Mouse (Mus musculus): ENCODE data around the gene Lsamp. TPM values are rescaled to one million over a fixed set of nuclear protein-coding genes. Genes with fewer than 3 reads are reported as not detected.

Gene Lsamp
- polyA plus RNA-seq, 1 experiment from 2014 or later = 5.4 TPM

GRCm38 (mm10) chr16:42169447-42170140, 2185.4 kb downstream of the Lsamp start:
- Histone ChIP-seq H3K4me2 (ENCODE audit: low read length) (no peak overlapping the region), H3K9me3 (ENCODE audit: control insufficient read depth, low read length) (no peaks in the 10 kb centered on the region), H3K36me3 (ENCODE audit: control insufficient read depth, insufficient read depth, low read length) (no peaks in the 10 kb centered on the region), H3K4me3 (ENCODE audit: low read depth, low read length) (no peak overlapping the region), H3K27ac (ENCODE audit: low read depth) (no peak overlapping the region), H3K27me3 (replicated peaks; ENCODE audit: control insufficient read depth, insufficient read depth, low read length) (no peaks in the 10 kb centered on the region), H3K4me1 (replicated peaks; ENCODE audit: control insufficient read depth, insufficient read depth, low read length) (no peaks in the 10 kb centered on the region), H3K9ac (ENCODE audit: low read length) (no peak overlapping the region)
- ATAC-seq (replicated peaks; ENCODE audit: low FRiP score, low TSS enrichment, low read depth) = no peak
- WGBS = 24% methylated on average over 8 of the region's 8 CpGs
- peak; percentile 86 for DNase-seq (ENCODE audit: low spot score)

DNA sequence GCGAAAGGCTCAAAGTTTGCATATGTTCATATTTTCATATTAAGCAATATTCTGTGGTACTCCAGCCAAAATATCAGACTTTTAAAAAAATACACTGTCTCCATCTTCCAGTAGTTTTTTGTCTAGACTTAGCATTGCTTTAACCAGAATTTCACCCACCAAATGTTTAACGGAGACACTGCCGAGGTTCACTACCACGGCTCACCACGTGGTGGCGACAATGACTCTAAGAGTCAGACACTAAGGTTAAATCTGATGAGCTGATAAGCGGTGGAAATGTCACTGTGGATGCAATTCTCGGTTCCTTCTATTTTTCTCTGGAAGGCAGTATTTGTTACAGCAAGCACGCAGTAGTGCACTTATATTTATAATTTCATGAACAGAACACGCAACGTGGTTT, 2188.3 kb downstream of the Lsamp start:
- H3K4me1 ChIP-seq (replicated peaks; ENCODE audit: control insufficient read depth, insufficient read depth, low read length) = no peaks in the 10 kb centered on the region
- no peak overlapping the region for H3K4me2 ChIP-seq (ENCODE audit: low read length)
- H3K4me3 ChIP-seq (ENCODE audit: low read depth, low read length) = no peak overlapping the region
- no peaks in the 10 kb centered on the region for H3K9me3 ChIP-seq (ENCODE audit: control insufficient read depth, low read length)
- no peaks in the 10 kb centered on the region for H3K27me3 ChIP-seq (replicated peaks; ENCODE audit: control insufficient read depth, insufficient read depth, low read length)
- 33% methylated on average over 11 of the region's 11 CpGs for WGBS
- DNase-seq (ENCODE audit: low spot score) = peak; percentile 81
- H3K9ac ChIP-seq (ENCODE audit: low read length) = no peak overlapping the region
- ATAC-seq (replicated peaks; ENCODE audit: low FRiP score, low TSS enrichment, low read depth) = no peak
- no peaks in the 10 kb centered on the region for H3K36me3 ChIP-seq (ENCODE audit: control insufficient read depth, insufficient read depth, low read length)
- H3K27ac ChIP-seq (ENCODE audit: low read depth) = no peak overlapping the region

DNA sequence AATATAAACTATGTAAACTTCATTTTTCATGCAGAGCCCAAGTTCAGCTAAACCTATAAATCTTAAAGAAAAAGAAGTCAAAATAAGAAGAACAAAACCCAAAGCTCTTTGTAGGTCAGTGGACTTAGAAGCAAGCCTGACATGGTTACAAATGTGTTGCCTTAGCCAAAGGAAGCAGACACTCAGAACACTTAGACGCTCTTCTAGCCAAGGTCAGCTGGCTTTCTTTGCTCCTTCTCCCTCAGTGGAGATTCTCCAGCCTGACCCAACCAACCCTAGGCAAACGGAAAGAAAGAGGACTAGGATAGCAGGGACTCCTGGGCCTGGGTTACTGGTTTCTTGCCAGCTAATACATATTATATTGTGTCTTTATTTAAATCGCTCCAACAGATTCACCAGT, 2194.7 kb downstream of the Lsamp start:
- Histone ChIP-seq H3K36me3 (ENCODE audit: control insufficient read depth, insufficient read depth, low read length) (no peaks in the 10 kb centered on the region), H3K27ac (ENCODE audit: low read depth) (no peak overlapping the region), H3K9ac (ENCODE audit: low read length) (no peak overlapping the region), H3K4me1 (replicated peaks; ENCODE audit: control insufficient read depth, insufficient read depth, low read length) (no peaks in the 10 kb centered on the region), H3K27me3 (replicated peaks; ENCODE audit: control insufficient read depth, insufficient read depth, low read length) (no peaks in the 10 kb centered on the region), H3K9me3 (ENCODE audit: control insufficient read depth, low read length) (no peaks in the 10 kb centered on the region), H3K4me2 (ENCODE audit: low read length) (no peak overlapping the region), H3K4me3 (ENCODE audit: low read depth, low read length) (no peak overlapping the region)
- ATAC-seq (replicated peaks; ENCODE audit: low FRiP score, low TSS enrichment, low read depth) (no peak), DNase-seq (ENCODE audit: low spot score) (no peak)
- 54% methylated on average over 3 of the region's 3 CpGs for WGBS

- no peak overlapping the region for H3K27ac ChIP-seq (ENCODE audit: low read depth)
- H3K36me3 ChIP-seq (ENCODE audit: control insufficient read depth, insufficient read depth, low read length) = no peaks in the 10 kb centered on the region
- H3K9ac ChIP-seq (ENCODE audit: low read length) = no peak overlapping the region
- no peak overlapping the region for H3K4me3 ChIP-seq (ENCODE audit: low read depth, low read length)
- H3K4me2 ChIP-seq (ENCODE audit: low read length) = no peak overlapping the region
- DNase-seq (ENCODE audit: low spot score) (no peak), ATAC-seq (replicated peaks; ENCODE audit: low FRiP score, low TSS enrichment, low read depth) (no peak)
- no peaks in the 10 kb centered on the region for H3K4me1 ChIP-seq (replicated peaks; ENCODE audit: control insufficient read depth, insufficient read depth, low read length)
- WGBS = 84% methylated on average over 6 of the region's 6 CpGs
- no peaks in the 10 kb centered on the region for H3K9me3 ChIP-seq (ENCODE audit: control insufficient read depth, low read length)
- no peaks in the 10 kb centered on the region for H3K27me3 ChIP-seq (replicated peaks; ENCODE audit: control insufficient read depth, insufficient read depth, low read length)
Observed at GRCm38 (mm10) chr16:42180025-42180424, 2195.9 kb downstream of the Lsamp start.

- H3K27me3 ChIP-seq (replicated peaks; ENCODE audit: control insufficient read depth, insufficient read depth, low read length) = no peaks in the 10 kb centered on the region
- DNase-seq (ENCODE audit: low spot score) (no peak), ATAC-seq (replicated peaks; ENCODE audit: low FRiP score, low TSS enrichment, low read depth) (no peak)
- WGBS = 93% methylated on average over 11 of the region's 11 CpGs
- no peak overlapping the region for H3K4me2 ChIP-seq (ENCODE audit: low read length)
- no peak overlapping the region for H3K27ac ChIP-seq (ENCODE audit: low read depth)
- no peaks in the 10 kb centered on the region for H3K4me1 ChIP-seq (replicated peaks; ENCODE audit: control insufficient read depth, insufficient read depth, low read length)
- H3K4me3 ChIP-seq (ENCODE audit: low read depth, low read length) = no peak overlapping the region
- H3K36me3 ChIP-seq (ENCODE audit: control insufficient read depth, insufficient read depth, low read length) = no peaks in the 10 kb centered on the region
- no peaks in the 10 kb centered on the region for H3K9me3 ChIP-seq (ENCODE audit: control insufficient read depth, low read length)
- no peak overlapping the region for H3K9ac ChIP-seq (ENCODE audit: low read length)
Observed at GRCm38 (mm10) chr16:42180473-42180872, 2196.3 kb downstream of the Lsamp start.

GRCm38 (mm10) chr16:42189431-42190081, 2205.4 kb downstream of the Lsamp start:
- no peaks in the 10 kb centered on the region for H3K36me3 ChIP-seq (ENCODE audit: control insufficient read depth, insufficient read depth, low read length)
- no peaks in the 10 kb centered on the region for H3K27me3 ChIP-seq (replicated peaks; ENCODE audit: control insufficient read depth, insufficient read depth, low read length)
- peak overlapping the region; percentile 91; the same call in 1 of the 2 replicates for H3K27ac ChIP-seq (ENCODE audit: low read depth)
- WGBS = 30% methylated on average over 14 of the region's 14 CpGs
- peak overlapping the region; percentile 63 for H3K4me3 ChIP-seq (ENCODE audit: low read depth, low read length)
- ATAC-seq (replicated peaks; ENCODE audit: low FRiP score, low TSS enrichment, low read depth) = peak; percentile 45
- DNase-seq (ENCODE audit: low spot score) = no peak
- H3K9me3 ChIP-seq (ENCODE audit: control insufficient read depth, low read length) = no peaks in the 10 kb centered on the region
- no peaks in the 10 kb centered on the region for H3K4me1 ChIP-seq (replicated peaks; ENCODE audit: control insufficient read depth, insufficient read depth, low read length)
- peak overlapping the region; percentile 71 for H3K9ac ChIP-seq (ENCODE audit: low read length)
- peak overlapping the region; percentile 89 for H3K4me2 ChIP-seq (ENCODE audit: low read length)

GRCm38 (mm10) chr16:42190114-42191045, 2206.2 kb downstream of the Lsamp start:
- WGBS = 1% methylated on average over 44 of the region's 44 CpGs
- peak; percentile 96 for ATAC-seq (replicated peaks; ENCODE audit: low FRiP score, low TSS enrichment, low read depth)
- Histone ChIP-seq H3K4me1 (replicated peaks; ENCODE audit: control insufficient read depth, insufficient read depth, low read length) (no peaks in the 10 kb centered on the region), H3K9me3 (ENCODE audit: control insufficient read depth, low read length) (no peaks in the 10 kb centered on the region), H3K4me3 (ENCODE audit: low read depth, low read length) (peak overlapping the region; percentile 63), H3K4me2 (ENCODE audit: low read length) (peak overlapping the region; percentile 89), H3K27me3 (replicated peaks; ENCODE audit: control insufficient read depth, insufficient read depth, low read length) (no peaks in the 10 kb centered on the region), H3K9ac (ENCODE audit: low read length) (peak overlapping the region; percentile 71), H3K27ac (ENCODE audit: low read depth) (peak overlapping the region; percentile 91), H3K36me3 (ENCODE audit: control insufficient read depth, insufficient read depth, low read length) (no peaks in the 10 kb centered on the region)
- DNase-seq (ENCODE audit: low spot score) = peak; percentile 91
